Mouse (Mus musculus): ENCODE results near the gene Gm10563. TPM values are rescaled to one million over a fixed set of nuclear protein-coding genes. Genes with fewer than 3 reads are reported as not detected.

Gene Gm10563
- total and polyA plus RNA-seq, 2 experiments from 2014 or later = not detected

DNA sequence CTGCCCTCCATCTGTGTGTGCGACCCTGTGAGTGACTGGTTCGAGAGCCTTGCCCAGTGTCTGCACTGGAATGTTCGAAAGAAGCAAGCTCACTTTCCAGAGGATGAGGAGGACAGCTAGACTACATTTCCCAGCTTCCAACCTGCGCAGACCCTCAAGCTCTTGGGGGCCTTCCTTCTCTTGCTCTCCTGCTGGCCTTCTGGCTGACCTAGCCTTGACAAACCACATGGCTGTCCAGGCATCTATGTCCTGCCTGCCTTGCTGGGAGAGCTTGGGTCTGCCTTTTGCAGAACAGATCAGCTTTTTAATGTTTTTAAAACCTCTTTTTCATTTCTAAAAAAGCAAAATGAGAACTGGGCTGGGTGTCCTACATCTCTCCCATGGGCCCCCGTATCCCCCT is 55.9 kb downstream of the Gm10563 start:
- H3K4me1 ChIP-seq (ENCODE audit: insufficient read depth, low read length) = no peaks in the 10 kb centered on the region
- ATAC-seq (no peak), DNase-seq (ENCODE audit: low spot score) (no peak)
- 85% methylated on average over 5 of the region's 5 CpGs for WGBS
- no peaks in the 10 kb centered on the region for H3K9me3 ChIP-seq (ENCODE audit: low read length)
- no peak overlapping the region for H3K4me2 ChIP-seq (ENCODE audit: low read depth, low read length)
- no peak overlapping the region for H3K4me3 ChIP-seq (ENCODE audit: low read length)
- peaks cover 53% of the 10 kb centered on the region for H3K36me3 ChIP-seq (ENCODE audit: insufficient read depth, low read length)
- no peak overlapping the region for H3K27ac ChIP-seq
- H3K27me3 ChIP-seq (ENCODE audit: insufficient read depth, low read length) = no peaks in the 10 kb centered on the region
- no peak for TF ChIP-seq CTCF (IDR thresholded peaks at IDR 0.05; ENCODE audit: low read depth)
- no peak overlapping the region for H3K9ac ChIP-seq (replicated peaks; ENCODE audit: low read length)

DNA sequence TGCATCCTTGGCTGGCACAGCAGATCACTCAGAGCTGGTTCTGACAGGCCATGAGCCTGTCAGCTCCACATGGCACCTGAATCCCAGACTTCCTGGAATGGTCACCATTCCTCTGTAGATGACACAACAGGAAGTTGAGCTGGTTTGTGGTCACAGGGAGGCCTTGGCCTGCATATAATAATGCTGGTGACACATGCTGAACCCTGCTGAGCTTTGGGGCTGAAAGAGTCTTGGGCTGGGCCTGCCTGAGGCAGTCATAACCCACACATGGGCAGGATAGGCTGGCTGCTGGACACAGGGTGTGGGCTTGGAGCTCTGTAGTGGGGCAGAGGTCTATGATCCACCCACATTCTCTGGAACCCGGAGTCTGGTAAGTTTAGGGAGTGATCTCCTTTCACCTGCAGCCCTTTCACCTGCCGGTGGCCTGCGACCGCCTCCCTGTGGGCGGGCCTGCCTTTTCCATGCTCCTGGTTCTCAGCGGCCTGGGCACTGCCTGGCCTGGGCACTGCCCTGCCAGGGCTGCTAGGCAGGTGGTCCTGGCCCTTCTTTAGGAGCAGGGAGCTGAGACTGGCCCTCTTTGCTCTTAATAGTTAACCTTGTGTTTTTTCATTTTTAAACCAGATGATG is 62.8 kb downstream of the Gm10563 start:
- no peak overlapping the region for H3K9ac ChIP-seq (replicated peaks; ENCODE audit: low read length)
- peaks cover 51% of the 10 kb centered on the region for H3K36me3 ChIP-seq (ENCODE audit: insufficient read depth, low read length)
- H3K27me3 ChIP-seq (ENCODE audit: insufficient read depth, low read length) = no peaks in the 10 kb centered on the region
- ATAC-seq (no peak), DNase-seq (ENCODE audit: low spot score) (no peak)
- WGBS = 97% methylated on average over 6 of the region's 6 CpGs
- no peaks in the 10 kb centered on the region for H3K4me1 ChIP-seq (ENCODE audit: insufficient read depth, low read length)
- TF ChIP-seq CTCF (IDR thresholded peaks at IDR 0.05; ENCODE audit: low read depth) = no peak
- H3K4me2 ChIP-seq (ENCODE audit: low read depth, low read length) = no peak overlapping the region
- H3K27ac ChIP-seq = no peak overlapping the region
- H3K4me3 ChIP-seq (ENCODE audit: low read length) = no peak overlapping the region
- no peaks in the 10 kb centered on the region for H3K9me3 ChIP-seq (ENCODE audit: low read length)

DNA sequence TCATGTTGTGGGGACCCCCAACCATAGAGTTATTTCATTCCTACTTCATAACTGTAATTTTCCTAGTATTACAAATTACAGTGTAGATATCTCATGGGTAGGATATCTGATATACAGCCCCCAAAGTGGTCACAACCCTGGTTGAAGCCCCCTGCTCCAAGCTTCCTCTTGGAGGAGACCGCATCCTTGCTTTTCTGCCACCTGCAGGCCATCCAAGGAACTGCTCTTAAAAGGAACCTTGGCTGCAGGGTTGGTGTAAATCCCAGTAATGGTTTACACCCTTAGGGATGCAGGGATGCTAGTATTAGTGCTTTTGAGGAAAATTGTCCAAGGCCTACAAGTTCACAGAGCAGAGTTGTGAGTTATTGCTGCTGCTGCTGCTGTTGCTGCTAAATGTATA is 64.8 kb downstream of the Gm10563 start:
- H3K4me2 ChIP-seq (ENCODE audit: low read depth, low read length) = no peak overlapping the region
- no peaks in the 10 kb centered on the region for H3K4me1 ChIP-seq (ENCODE audit: insufficient read depth, low read length)
- 24% methylated on average over 1 of the region's 1 CpGs for WGBS
- peaks cover 41% of the 10 kb centered on the region; the same call in 1 of the 2 replicates for H3K36me3 ChIP-seq (ENCODE audit: insufficient read depth, low read length)
- DNase-seq (ENCODE audit: low spot score) = peak; percentile 69
- peak; percentile 87 for TF ChIP-seq CTCF (IDR thresholded peaks at IDR 0.05; ENCODE audit: low read depth)
- no peak overlapping the region for H3K4me3 ChIP-seq (ENCODE audit: low read length)
- H3K27ac ChIP-seq = no peak overlapping the region
- ATAC-seq = 0 out of 2 replicates have a peak, but pooled peaks have one; percentile 38
- no peaks in the 10 kb centered on the region for H3K27me3 ChIP-seq (ENCODE audit: insufficient read depth, low read length)
- no peaks in the 10 kb centered on the region for H3K9me3 ChIP-seq (ENCODE audit: low read length)
- no peak overlapping the region for H3K9ac ChIP-seq (replicated peaks; ENCODE audit: low read length)

DNA sequence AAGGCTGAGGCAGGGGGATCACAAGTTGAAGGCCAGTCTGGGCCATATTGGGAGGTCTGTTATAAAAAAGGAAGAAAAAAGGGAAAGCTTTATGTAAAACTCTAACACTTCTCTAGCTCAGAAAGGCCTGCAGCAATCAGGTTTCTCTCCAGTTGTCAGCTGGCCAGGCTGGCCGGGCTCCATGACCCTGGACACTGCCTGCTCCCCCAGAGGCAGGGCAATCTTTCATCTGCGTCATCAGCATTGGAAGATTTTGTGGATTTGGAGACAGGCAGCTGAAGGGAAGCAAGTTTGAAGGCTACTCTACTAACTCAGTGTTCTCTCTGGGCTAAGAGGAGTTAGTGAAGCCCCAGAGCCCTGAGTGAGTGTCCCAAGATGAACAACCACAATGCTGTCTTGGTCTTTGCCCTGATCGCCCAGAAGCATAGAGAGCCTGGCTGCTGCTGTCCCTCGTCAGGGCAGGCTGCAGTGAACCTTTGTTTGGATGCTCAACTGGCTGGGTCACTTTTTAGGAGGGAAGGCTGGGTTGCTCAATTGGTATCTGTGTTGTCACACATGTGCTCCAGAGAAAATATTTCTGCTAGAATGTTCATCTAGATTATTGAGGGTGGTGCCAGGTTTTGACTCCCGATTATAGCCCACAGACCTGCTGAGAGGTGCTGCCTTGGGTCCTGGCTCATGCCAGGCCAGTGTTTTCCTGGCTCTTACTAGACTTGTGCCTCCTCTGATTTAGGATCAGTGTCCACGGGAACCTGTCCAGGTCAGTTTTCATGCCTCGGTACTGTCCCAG is 66.7 kb downstream of the Gm10563 start:
- no peaks in the 10 kb centered on the region for H3K9me3 ChIP-seq (ENCODE audit: low read length)
- no peak overlapping the region for H3K27ac ChIP-seq
- no peaks in the 10 kb centered on the region for H3K4me1 ChIP-seq (ENCODE audit: insufficient read depth, low read length)
- no peak overlapping the region for H3K9ac ChIP-seq (replicated peaks; ENCODE audit: low read length)
- no peak for ATAC-seq
- H3K4me2 ChIP-seq (ENCODE audit: low read depth, low read length) = no peak overlapping the region
- H3K4me3 ChIP-seq (ENCODE audit: low read length) = no peak overlapping the region
- peaks cover 23% of the 10 kb centered on the region; the same call in 1 of the 2 replicates for H3K36me3 ChIP-seq (ENCODE audit: insufficient read depth, low read length)
- no peak for DNase-seq (ENCODE audit: low spot score)
- H3K27me3 ChIP-seq (ENCODE audit: insufficient read depth, low read length) = no peaks in the 10 kb centered on the region
- TF ChIP-seq CTCF (IDR thresholded peaks at IDR 0.05; ENCODE audit: low read depth) = no peak
- WGBS = 84% methylated on average over 7 of the region's 7 CpGs

DNA sequence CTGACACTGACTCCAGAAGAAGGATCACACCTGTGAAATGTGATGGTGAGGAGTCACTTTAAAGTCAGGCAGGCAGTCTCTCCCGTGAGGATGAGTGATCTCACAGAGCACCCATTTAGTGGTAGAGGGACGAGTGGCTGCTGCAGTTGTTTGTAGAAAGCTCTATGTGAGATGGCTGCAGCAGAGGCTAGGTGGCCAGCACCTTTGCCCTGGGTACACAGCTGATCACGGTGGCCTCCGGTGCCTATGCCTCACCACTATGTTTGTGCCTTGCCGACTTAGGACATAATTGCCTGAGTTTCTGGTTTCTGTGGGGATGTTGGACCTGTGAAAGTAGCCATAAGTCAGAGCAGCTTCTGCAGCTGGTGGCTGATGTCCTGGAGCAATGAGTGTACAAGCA is 67.5 kb downstream of the Gm10563 start:
- Histone ChIP-seq H3K9me3 (ENCODE audit: low read length) (no peaks in the 10 kb centered on the region), H3K4me2 (ENCODE audit: low read depth, low read length) (no peak overlapping the region), H3K4me3 (ENCODE audit: low read length) (no peak overlapping the region), H3K4me1 (ENCODE audit: insufficient read depth, low read length) (no peaks in the 10 kb centered on the region), H3K9ac (replicated peaks; ENCODE audit: low read length) (no peak overlapping the region), H3K27ac (no peak overlapping the region), H3K36me3 (ENCODE audit: insufficient read depth, low read length) (peaks cover 22% of the 10 kb centered on the region; the same call in 1 of the 2 replicates), H3K27me3 (ENCODE audit: insufficient read depth, low read length) (no peaks in the 10 kb centered on the region)
- TF ChIP-seq CTCF (IDR thresholded peaks at IDR 0.05; ENCODE audit: low read depth) = no peak
- 92% methylated on average over 5 of the region's 5 CpGs for WGBS
- no peak for DNase-seq (ENCODE audit: low spot score)
- no peak for ATAC-seq

DNA sequence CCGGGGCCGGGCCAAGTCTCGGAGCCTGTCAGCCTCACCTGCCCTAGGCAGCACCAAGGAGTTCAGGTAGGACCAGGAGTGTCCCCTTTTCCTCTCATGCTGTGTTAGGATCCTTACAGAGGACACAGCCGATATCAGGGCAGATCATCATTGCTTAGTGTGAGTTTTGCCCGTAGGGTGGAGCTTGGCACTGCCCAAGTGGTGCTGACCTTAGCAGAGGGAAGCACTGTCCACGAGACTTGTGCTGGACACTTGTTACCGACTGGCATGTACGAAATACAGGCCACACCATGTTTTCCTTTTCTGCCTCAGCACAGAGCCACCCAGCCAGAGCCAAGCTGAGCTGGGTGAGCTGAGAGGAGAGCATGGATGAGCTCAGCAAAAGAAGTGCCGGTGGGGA is 68.1 kb downstream of the Gm10563 start:
- TF ChIP-seq CTCF (IDR thresholded peaks at IDR 0.05; ENCODE audit: low read depth) = no peak
- no peaks in the 10 kb centered on the region for H3K9me3 ChIP-seq (ENCODE audit: low read length)
- no peak for DNase-seq (ENCODE audit: low spot score)
- no peak overlapping the region for H3K9ac ChIP-seq (replicated peaks; ENCODE audit: low read length)
- no peak overlapping the region for H3K4me2 ChIP-seq (ENCODE audit: low read depth, low read length)
- no peaks in the 10 kb centered on the region for H3K27me3 ChIP-seq (ENCODE audit: insufficient read depth, low read length)
- H3K4me3 ChIP-seq (ENCODE audit: low read length) = no peak overlapping the region
- no peak for ATAC-seq
- WGBS = 95% methylated on average over 9 of the region's 9 CpGs
- no peak overlapping the region for H3K27ac ChIP-seq
- no peaks in the 10 kb centered on the region for H3K4me1 ChIP-seq (ENCODE audit: insufficient read depth, low read length)
- peaks cover 17% of the 10 kb centered on the region; the same call in 1 of the 2 replicates for H3K36me3 ChIP-seq (ENCODE audit: insufficient read depth, low read length)

DNA sequence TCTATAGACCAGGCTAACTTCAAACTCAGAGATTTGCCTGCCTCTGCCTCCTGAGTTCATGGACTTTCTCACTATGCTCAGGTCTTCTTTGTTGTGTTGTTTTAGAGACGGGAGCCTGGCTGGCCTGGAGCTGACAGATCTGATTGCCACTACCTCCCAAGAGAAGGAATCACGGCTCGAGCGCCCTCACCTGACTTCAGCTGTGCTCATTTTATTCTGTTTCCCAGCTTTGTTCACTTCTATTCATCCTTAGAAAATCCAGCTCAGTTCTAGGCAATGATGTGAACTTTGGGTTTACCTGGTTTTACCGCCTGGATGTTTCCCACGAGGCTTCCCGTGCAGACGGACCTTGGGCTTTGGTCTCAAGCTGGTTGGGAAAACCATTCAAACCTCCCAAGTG is 69.7 kb downstream of the Gm10563 start:
- Histone ChIP-seq H3K9ac (replicated peaks; ENCODE audit: low read length) (no peak overlapping the region), H3K27ac (no peak overlapping the region), H3K9me3 (ENCODE audit: low read length) (no peaks in the 10 kb centered on the region), H3K4me3 (ENCODE audit: low read length) (no peak overlapping the region), H3K4me1 (ENCODE audit: insufficient read depth, low read length) (no peaks in the 10 kb centered on the region), H3K27me3 (ENCODE audit: insufficient read depth, low read length) (no peaks in the 10 kb centered on the region), H3K36me3 (ENCODE audit: insufficient read depth, low read length) (peaks cover 16% of the 10 kb centered on the region; the same call in 1 of the 2 replicates), H3K4me2 (ENCODE audit: low read depth, low read length) (no peak overlapping the region)
- no peak for ATAC-seq
- no peak for DNase-seq (ENCODE audit: low spot score)
- no peak for TF ChIP-seq CTCF (IDR thresholded peaks at IDR 0.05; ENCODE audit: low read depth)
- WGBS = 85% methylated on average over 8 of the region's 8 CpGs

Measured in hindbrain, postnatal 0 days (tissue).